In the genomic region with DNA sequence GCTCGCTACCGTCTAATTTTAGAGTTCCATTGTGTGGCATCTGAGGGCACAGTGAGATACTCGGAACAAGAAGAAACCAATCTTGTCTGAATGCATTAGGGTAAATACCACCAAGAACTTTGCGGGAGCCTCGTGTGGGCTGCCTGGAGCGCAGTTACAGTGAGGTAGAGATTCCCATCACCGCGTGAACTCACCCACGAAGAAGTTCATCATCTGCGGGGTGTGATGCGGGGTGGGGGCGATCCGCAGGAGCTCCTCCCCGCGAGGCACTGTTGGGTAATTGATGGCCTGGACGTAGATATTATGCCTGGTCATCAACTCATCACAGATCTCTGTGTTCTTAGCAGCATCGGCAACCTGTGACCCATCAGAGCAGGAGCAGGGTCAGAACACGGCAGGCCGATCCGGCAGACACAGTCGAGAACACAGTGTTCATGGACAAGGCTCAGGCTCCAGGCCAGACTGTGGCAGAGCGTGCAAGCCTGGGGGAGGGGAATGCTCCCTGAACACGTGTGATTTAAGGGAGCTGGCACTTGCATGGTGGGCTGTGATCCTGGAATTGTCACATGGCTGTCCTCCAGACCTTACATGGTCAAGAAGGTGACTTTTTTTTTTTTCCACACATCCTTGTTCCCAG, we compare ENCODE assay signal across 14 mouse cellular contexts. TPM values are rescaled to one million over a fixed set of nuclear protein-coding genes. Genes with fewer than 3 reads are reported as not detected.
DNase-seq lines count a peak whose midpoint lies in the region; ATAC-seq and TF ChIP-seq lines count a peak whose summit lies in the region.
"Had no signal": no experiment of that assay in that cellular context is flagged by ENCODE, and none has a peak within 500 bp of the region (broad histone marks: within the 10 kb centered on the region; RNA-seq: fewer than 3 reads in every experiment).

No protein-coding gene starts in this region.

- H3K27me3 ChIP-seq in liver, postnatal 0 days (ENCODE audit: insufficient read depth, low read length) = no peaks in the 10 kb centered on the region
- H3K27me3 ChIP-seq in heart, postnatal 0 days (ENCODE audit: control insufficient read depth, insufficient read depth, low read length) = no peaks in the 10 kb centered on the region
- no peaks in the 10 kb centered on the region for H3K27me3 ChIP-seq in stomach, postnatal 0 days (ENCODE audit: control insufficient read depth, insufficient read depth, low read length)
- H3K27me3 ChIP-seq: hindbrain, embryonic 12.5 days had no signal

- 78% methylated on average over 23 of the region's 23 CpGs for WGBS in liver, postnatal 0 days (ENCODE audit: insufficient replicate concordance)
- WGBS in heart, postnatal 0 days = 67% methylated on average over 23 of the region's 23 CpGs
- 87% methylated on average over 23 of the region's 23 CpGs for WGBS in stomach, postnatal 0 days

- DNase-seq in gastrocnemius, adult 18-20 months (ENCODE audit: low spot score) = peak; percentile 58
- DNase-seq in gastrocnemius, postnatal 10 days = no peak
- DNase-seq in liver, postnatal 0 days = no peak
- no peak for DNase-seq in liver
- peak; percentile 84 for DNase-seq in heart, postnatal 0 days (ENCODE audit: low spot score)
- DNase-seq in stomach, postnatal 0 days (ENCODE audit: low spot score) = no peak
- no peak for DNase-seq in urinary bladder, postnatal 14 days (ENCODE audit: low spot score)
- DNase-seq in spleen, adult 12 weeks (ENCODE audit: low spot score) = no peak
- DNase-seq: cerebellum, adult 8-10 months; thymus, postnatal 14 days had no signal

- H3K9me3 ChIP-seq in liver, postnatal 0 days (ENCODE audit: low read length) = no peaks in the 10 kb centered on the region
- no peaks in the 10 kb centered on the region for H3K9me3 ChIP-seq in heart, postnatal 0 days (replicated peaks; ENCODE audit: control insufficient read depth, low read length)
- no peaks in the 10 kb centered on the region for H3K9me3 ChIP-seq in stomach, postnatal 0 days (ENCODE audit: control insufficient read depth, low read length)
- H3K9me3 ChIP-seq: hindbrain, embryonic 12.5 days had no signal

- H3K4me1 ChIP-seq in liver, postnatal 0 days (ENCODE audit: insufficient read depth) = peaks cover 5% of the 10 kb centered on the region
- 0 out of 2 replicates have a peak, but pooled peaks cover 3% of the 10 kb centered on the region for H3K4me1 ChIP-seq in heart, postnatal 0 days (ENCODE audit: control insufficient read depth, insufficient read depth)
- H3K4me1 ChIP-seq in stomach, postnatal 0 days (replicated peaks; ENCODE audit: control insufficient read depth, insufficient read depth) = no peaks in the 10 kb centered on the region
- H3K4me1 ChIP-seq: hindbrain, embryonic 12.5 days had no signal

- H3K36me3 ChIP-seq in liver, postnatal 0 days (replicated peaks; ENCODE audit: insufficient read depth, low read length) = peaks cover 71% of the 10 kb centered on the region
- peaks cover 80% of the 10 kb centered on the region for H3K36me3 ChIP-seq in heart, postnatal 0 days (replicated peaks; ENCODE audit: control insufficient read depth, insufficient read depth, low read length)
- H3K36me3 ChIP-seq in stomach, postnatal 0 days (ENCODE audit: control insufficient read depth, insufficient read depth, low read length) = peaks cover 45% of the 10 kb centered on the region

- TF ChIP-seq CTCF in liver, postnatal 0 days (IDR thresholded peaks at IDR 0.05; ENCODE audit: low read depth) = no peak
- TF ChIP-seq CTCF in heart, postnatal 0 days (IDR thresholded peaks at IDR 0.05; ENCODE audit: low read depth) = no peak
- TF ChIP-seq CTCF in stomach, postnatal 0 days (IDR thresholded peaks at IDR 0.05; ENCODE audit: low read depth) = no peak

- no peak overlapping the region for H3K4me3 ChIP-seq in liver, postnatal 0 days (ENCODE audit: low read depth, low read length)
- H3K4me3 ChIP-seq in heart, postnatal 0 days (ENCODE audit: low read depth, low read length) = no peak overlapping the region
- H3K4me3 ChIP-seq in stomach, postnatal 0 days (ENCODE audit: low read depth, low read length) = no peak overlapping the region
- H3K4me3 ChIP-seq: hindbrain, embryonic 12.5 days; myocyte had no signal

- 0 out of 2 replicates have a peak overlapping the region, but pooled peaks have one; percentile 11 for H3K27ac ChIP-seq in liver, postnatal 0 days (ENCODE audit: low read depth)
- H3K27ac ChIP-seq in heart, postnatal 0 days (ENCODE audit: low read depth) = peak overlapping the region; percentile 74
- no peak overlapping the region for H3K27ac ChIP-seq in stomach, postnatal 0 days (replicated peaks)
- H3K27ac ChIP-seq: hindbrain, embryonic 12.5 days; liver, embryonic 14.5 days had no signal

- peak overlapping the region; percentile 21; the same call in 1 of the 2 replicates for H3K9ac ChIP-seq in liver, postnatal 0 days (replicated peaks)
- no peak overlapping the region for H3K9ac ChIP-seq in heart, postnatal 0 days (replicated peaks; ENCODE audit: low read depth, low read length)
- H3K9ac ChIP-seq in stomach, postnatal 0 days (ENCODE audit: low read length) = no peak overlapping the region
- H3K9ac ChIP-seq: hindbrain, embryonic 12.5 days; liver, embryonic 14.5 days had no signal

- H3K4me2 ChIP-seq in liver, postnatal 0 days (ENCODE audit: low read depth, low read length) = no peak overlapping the region
- no peak overlapping the region for H3K4me2 ChIP-seq in heart, postnatal 0 days (ENCODE audit: low read depth, low read length)
- no peak overlapping the region for H3K4me2 ChIP-seq in stomach, postnatal 0 days (replicated peaks; ENCODE audit: low read depth)
- H3K4me2 ChIP-seq: hindbrain, embryonic 12.5 days had no signal

- peak; percentile 83 for ATAC-seq in liver, postnatal 0 days
- ATAC-seq in heart, postnatal 0 days (ENCODE audit: insufficient read depth, low read depth) = peak; percentile 87
- 0 out of 2 replicates have a peak, but pooled peaks have one; percentile 11 for ATAC-seq in stomach, postnatal 0 days (ENCODE audit: low FRiP score, low TSS enrichment)

- TF ChIP-seq EP300 in liver, postnatal 0 days (IDR thresholded peaks at IDR 0.05; ENCODE audit: low read depth) = no peak
- no peak for TF ChIP-seq EP300 in heart, postnatal 0 days (IDR thresholded peaks at IDR 0.05; ENCODE audit: low read depth)
- no peak for TF ChIP-seq EP300 in stomach, postnatal 0 days (optimal IDR thresholded peaks at IDR 0.05)

RNA-seq across cellular contexts. Expression of a gene that starts 12.9 kb away (rescaled TPM):
- under 1 TPM in 1 of 2 experiments, not detected in 1; 0.11 TPM for total RNA-seq in gastrocnemius, adult 18-20 months (2021)
- under 1 TPM; 0.52 to 0.90 TPM for total RNA-seq in gastrocnemius, postnatal 10 days (2021)
- 0.07 and 0.16 TPM in 2 replicates for polyA plus RNA-seq in liver, postnatal 0 days (2015; fragmentation: Nextera tagmentation; extraction: Ambion mirVana)
- not detected in 2 replicates for total RNA-seq in heart, postnatal 0 days (2014; rRNA removed; ENCODE audit: low replicate concordance)
- 0.04 and 0.05 TPM in 2 replicates for polyA plus RNA-seq in heart, postnatal 0 days (2015; fragmentation: Nextera tagmentation; extraction: Ambion mirVana)
- polyA plus RNA-seq in stomach, postnatal 0 days (2015; fragmentation: Nextera tagmentation; extraction: Ambion mirVana) = 0.05 and 0.07 TPM in 2 replicates
- total RNA-seq: megakaryocyte-erythroid progenitor cell, adult 5-6 weeks had no signal
- polyA plus RNA-seq: myocyte had no signal

RNA-seq across cellular contexts. Expression of a gene that starts 13.1 kb away (rescaled TPM):
- total RNA-seq in gastrocnemius, adult 18-20 months (2021) = 100 to 1,000 TPM; 206 to 228 TPM
- 100 to 1,000 TPM; 152 to 165 TPM for total RNA-seq in gastrocnemius, postnatal 10 days (2021)
- 131 and 146 TPM in 2 replicates for polyA plus RNA-seq in liver, postnatal 0 days (2015; fragmentation: Nextera tagmentation; extraction: Ambion mirVana)
- 309 and 334 TPM in 2 replicates for total RNA-seq in heart, postnatal 0 days (2014; rRNA removed; ENCODE audit: low replicate concordance)
- polyA plus RNA-seq in heart, postnatal 0 days (2015; fragmentation: Nextera tagmentation; extraction: Ambion mirVana) = 385 and 421 TPM in 2 replicates
- 145 and 152 TPM in 2 replicates for polyA plus RNA-seq in stomach, postnatal 0 days (2015; fragmentation: Nextera tagmentation; extraction: Ambion mirVana)

RNA-seq across cellular contexts. Expression of a gene that starts 32.4 kb away (rescaled TPM):
- 100 to 1,000 TPM; 204 to 208 TPM for total RNA-seq in gastrocnemius, adult 18-20 months (2021)
- 10 to 100 TPM; 57.2 to 70.5 TPM for total RNA-seq in gastrocnemius, postnatal 10 days (2021)
- 22.4 and 23.0 TPM in 2 replicates for polyA plus RNA-seq in liver, postnatal 0 days (2015; fragmentation: Nextera tagmentation; extraction: Ambion mirVana)
- total RNA-seq in heart, postnatal 0 days (2014; rRNA removed; ENCODE audit: low replicate concordance) = 92.1 and 105 TPM in 2 replicates
- polyA plus RNA-seq in heart, postnatal 0 days (2015; fragmentation: Nextera tagmentation; extraction: Ambion mirVana) = 57.3 and 64.2 TPM in 2 replicates
- 27.1 and 27.7 TPM in 2 replicates for polyA plus RNA-seq in stomach, postnatal 0 days (2015; fragmentation: Nextera tagmentation; extraction: Ambion mirVana)

RNA-seq across cellular contexts. Expression of a gene that starts 35.8 kb away (rescaled TPM):
- total RNA-seq in gastrocnemius, adult 18-20 months (2021) = 1 to 10 TPM; 2.7 to 3.7 TPM
- total RNA-seq in gastrocnemius, postnatal 10 days (2021) = 10 to 100 TPM in 1 of 2 experiments, 1 to 10 TPM in 1; 8.0 to 10.0 TPM
- polyA plus RNA-seq in liver, postnatal 0 days (2015; fragmentation: Nextera tagmentation; extraction: Ambion mirVana) = 11.0 and 11.1 TPM in 2 replicates
- 7.5 and 22.8 TPM in 2 replicates for total RNA-seq in heart, postnatal 0 days (2014; rRNA removed; ENCODE audit: low replicate concordance)
- 13.1 and 15.1 TPM in 2 replicates for polyA plus RNA-seq in heart, postnatal 0 days (2015; fragmentation: Nextera tagmentation; extraction: Ambion mirVana)
- 15.2 and 16.5 TPM in 2 replicates for polyA plus RNA-seq in stomach, postnatal 0 days (2015; fragmentation: Nextera tagmentation; extraction: Ambion mirVana)

RNA-seq across cellular contexts. Expression of a gene that starts 45.5 kb away (rescaled TPM):
- total RNA-seq in gastrocnemius, adult 18-20 months (2021) = 1 to 10 TPM; 1.8 to 1.9 TPM
- total RNA-seq in gastrocnemius, postnatal 10 days (2021) = 1 to 10 TPM; 3.7 to 5.2 TPM
- polyA plus RNA-seq in liver, postnatal 0 days (2015; fragmentation: Nextera tagmentation; extraction: Ambion mirVana) = 13.0 and 14.5 TPM in 2 replicates
- total RNA-seq in heart, postnatal 0 days (2014; rRNA removed; ENCODE audit: low replicate concordance) = 12.3 and 38.0 TPM in 2 replicates
- 13.6 and 13.8 TPM in 2 replicates for polyA plus RNA-seq in heart, postnatal 0 days (2015; fragmentation: Nextera tagmentation; extraction: Ambion mirVana)
- 13.0 and 13.3 TPM in 2 replicates for polyA plus RNA-seq in stomach, postnatal 0 days (2015; fragmentation: Nextera tagmentation; extraction: Ambion mirVana)

Comparison
In these comparisons a context has a peak if more than half of its experiments do, and no peak if none do; other contexts are left out.
1. DNase-seq: peak in gastrocnemius, adult 18-20 months (single experiment) and heart, postnatal 0 days (single experiment); none in gastrocnemius, postnatal 10 days (single experiment), liver, postnatal 0 days (single experiment), liver (single experiment), stomach, postnatal 0 days (single experiment), urinary bladder, postnatal 14 days (single experiment) and spleen, adult 12 weeks (single experiment).
2. ATAC-seq: peak in every context shown above with its lines; median percentile 87 in heart, postnatal 0 days; 83 in liver, postnatal 0 days; 11 in stomach, postnatal 0 days.